Mouse (Mus musculus) liver, embryonic 15.5 days (tissue): ENCODE results near the gene Edn2. TPM values are rescaled to one million over a fixed set of nuclear protein-coding genes. Genes with fewer than 3 reads are reported as not detected.

Experiments
- ATAC-seq: fragments of 200-750 bp; cut with Nextera tagmentation; 2 replicates; pipeline ENCODE4 v1.8.0; 2017; ENCODE audit warnings: moderate number of reproducible peaks, mild to moderate bottlenecking, moderate library complexity; ENCODE audit not compliant: insufficient read depth
- H3K27ac ChIP-seq: fragments of 300-500 bp; sonication (generic); replicated peaks from 2 replicates; pipeline ENCODE4 v1.5.1; 2015; ENCODE audit warnings: mild to moderate bottlenecking, inconsistent platforms
- H3K27me3 ChIP-seq: fragments of 300-500 bp; sonication (generic); 2 replicates; pipeline ENCODE4 v1.6.1; 2015; ENCODE audit warnings: mild to moderate bottlenecking, inconsistent platforms
- H3K36me3 ChIP-seq: fragments of 300-500 bp; sonication (generic); replicated peaks from 2 replicates; pipeline ENCODE4 v1.6.1; 2015; ENCODE audit warnings: moderate library complexity, mild to moderate bottlenecking, inconsistent platforms
- H3K4me1 ChIP-seq: fragments of 300-500 bp; sonication (generic); replicated peaks from 2 replicates; pipeline ENCODE4 v1.6.1; 2015; ENCODE audit warnings: inconsistent platforms
- H3K4me2 ChIP-seq: fragments of 300-500 bp; sonication (generic); 2 replicates; pipeline ENCODE4 v1.6.1; 2015; ENCODE audit warnings: moderate library complexity, mild to moderate bottlenecking, inconsistent platforms
- H3K4me3 ChIP-seq: fragments of 300-500 bp; sonication (generic); replicated peaks from 2 replicates; pipeline ENCODE4 v1.5.1; 2015; ENCODE audit warnings: mild to moderate bottlenecking, inconsistent platforms
- H3K9ac ChIP-seq: fragments of 300-500 bp; sonication (generic); 2 replicates; pipeline ENCODE4 v1.6.1; 2015; ENCODE audit warnings: moderate library complexity, mild to moderate bottlenecking, inconsistent platforms
- H3K9me3 ChIP-seq: fragments of 300-500 bp; sonication (generic); replicated peaks from 2 replicates; pipeline ENCODE4 v1.6.1; 2016; ENCODE audit warnings: inconsistent platforms
- WGBS: fragments of 180-500 bp; shearing (Covaris S2); methylation state at CpG from one replicate; pipeline ENCODE4 v1.1.7; 2015; ENCODE audit warnings: mixed read lengths; ENCODE audit not compliant: insufficient replicate concordance; 5-methylcytosine and 5-hydroxymethylcytosine counted together
- polyA plus RNA-seq: library from polyadenylated mRNA; unstranded; fragments of >200 nt; fragmentation: Nextera tagmentation; extraction: Ambion mirVana; gene quantifications from 2 replicates; pipeline ENCODE4 v1.2.1, GENCODE M21; 2015

Gene Edn2
- polyA plus RNA-seq, 1 experiment from 2014 or later = not detected

- H3K4me2 ChIP-seq = no peak overlapping the region
- H3K27me3 ChIP-seq = peaks cover 9% of the 10 kb centered on the region
- no peaks in the 10 kb centered on the region for H3K9me3 ChIP-seq
- no peak for ATAC-seq
- no peak overlapping the region for H3K27ac ChIP-seq
- 48% methylated on average over 5 of the region's 5 CpGs for WGBS
- H3K4me3 ChIP-seq = no peak overlapping the region
- H3K4me1 ChIP-seq = no peaks in the 10 kb centered on the region
- no peak overlapping the region for H3K9ac ChIP-seq
- no peaks in the 10 kb centered on the region for H3K36me3 ChIP-seq
Observed at GRCm38 (mm10) chr4:120158714-120159310, 2.2 kb upstream of the Edn2 start.

GRCm38 (mm10) chr4:120162586-120162985 is 1.6 kb downstream of the Edn2 start:
- WGBS = 66% methylated on average over 8 of the region's 8 CpGs
- H3K4me2 ChIP-seq = no peak overlapping the region
- H3K9ac ChIP-seq = no peak overlapping the region
- H3K27ac ChIP-seq = no peak overlapping the region
- no peaks in the 10 kb centered on the region for H3K4me1 ChIP-seq
- no peak overlapping the region for H3K4me3 ChIP-seq
- no peaks in the 10 kb centered on the region for H3K9me3 ChIP-seq
- no peak for ATAC-seq
- H3K27me3 ChIP-seq = peaks cover 9% of the 10 kb centered on the region
- H3K36me3 ChIP-seq = no peaks in the 10 kb centered on the region

- H3K27ac ChIP-seq = no peak overlapping the region
- H3K9ac ChIP-seq = no peak overlapping the region
- no peaks in the 10 kb centered on the region for H3K9me3 ChIP-seq
- H3K36me3 ChIP-seq = no peaks in the 10 kb centered on the region
- no peak for ATAC-seq
- no peak overlapping the region for H3K4me2 ChIP-seq
- no peaks in the 10 kb centered on the region for H3K4me1 ChIP-seq
- WGBS = 60% methylated on average over 11 of the region's 11 CpGs
- H3K27me3 ChIP-seq = peaks cover 9% of the 10 kb centered on the region
- no peak overlapping the region for H3K4me3 ChIP-seq
Observed at GRCm38 (mm10) chr4:120163242-120163641, 2.2 kb downstream of the Edn2 start.

GRCm38 (mm10) chr4:120164316-120164715 is 3.3 kb downstream of the Edn2 start:
- peaks cover 9% of the 10 kb centered on the region for H3K27me3 ChIP-seq
- H3K36me3 ChIP-seq = no peaks in the 10 kb centered on the region
- 57% methylated on average over 5 of the region's 5 CpGs for WGBS
- no peaks in the 10 kb centered on the region for H3K4me1 ChIP-seq
- H3K27ac ChIP-seq = no peak overlapping the region
- H3K4me2 ChIP-seq = no peak overlapping the region
- H3K9ac ChIP-seq = no peak overlapping the region
- no peak overlapping the region for H3K4me3 ChIP-seq
- ATAC-seq = no peak
- H3K9me3 ChIP-seq = no peaks in the 10 kb centered on the region

GRCm38 (mm10) chr4:120167778-120168177 is 6.8 kb downstream of the Edn2 start:
- no peaks in the 10 kb centered on the region for H3K27me3 ChIP-seq
- H3K36me3 ChIP-seq = no peaks in the 10 kb centered on the region
- no peak overlapping the region for H3K4me2 ChIP-seq
- no peaks in the 10 kb centered on the region for H3K4me1 ChIP-seq
- 85% methylated on average over 6 of the region's 6 CpGs for WGBS
- ATAC-seq = no peak
- no peak overlapping the region for H3K27ac ChIP-seq
- no peak overlapping the region for H3K4me3 ChIP-seq
- no peaks in the 10 kb centered on the region for H3K9me3 ChIP-seq
- no peak overlapping the region for H3K9ac ChIP-seq

GRCm38 (mm10) chr4:120168346-120168745 is 7.3 kb downstream of the Edn2 start:
- no peak overlapping the region for H3K9ac ChIP-seq
- H3K4me2 ChIP-seq = no peak overlapping the region
- 57% methylated on average over 4 of the region's 4 CpGs for WGBS
- ATAC-seq = no peak
- no peak overlapping the region for H3K27ac ChIP-seq
- no peaks in the 10 kb centered on the region for H3K4me1 ChIP-seq
- no peaks in the 10 kb centered on the region for H3K9me3 ChIP-seq
- no peaks in the 10 kb centered on the region for H3K36me3 ChIP-seq
- no peak overlapping the region for H3K4me3 ChIP-seq
- H3K27me3 ChIP-seq = no peaks in the 10 kb centered on the region

- no peak overlapping the region for H3K4me3 ChIP-seq
- no peak overlapping the region for H3K4me2 ChIP-seq
- H3K4me1 ChIP-seq = no peaks in the 10 kb centered on the region
- H3K9ac ChIP-seq = no peak overlapping the region
- H3K27ac ChIP-seq = no peak overlapping the region
- ATAC-seq = no peak
- no peaks in the 10 kb centered on the region for H3K36me3 ChIP-seq
- WGBS = 34% methylated on average over 9 of the region's 9 CpGs
- no peaks in the 10 kb centered on the region for H3K27me3 ChIP-seq
- H3K9me3 ChIP-seq = no peaks in the 10 kb centered on the region
Observed at GRCm38 (mm10) chr4:120170387-120170936, 9.5 kb downstream of the Edn2 start.

- no peaks in the 10 kb centered on the region for H3K27me3 ChIP-seq
- H3K4me1 ChIP-seq = no peaks in the 10 kb centered on the region
- no peak for ATAC-seq
- H3K4me3 ChIP-seq = no peak overlapping the region
- H3K36me3 ChIP-seq = no peaks in the 10 kb centered on the region
- H3K4me2 ChIP-seq = no peak overlapping the region
- no peak overlapping the region for H3K27ac ChIP-seq
- H3K9ac ChIP-seq = no peak overlapping the region
- WGBS = 35% methylated on average over 7 of the region's 7 CpGs
- no peaks in the 10 kb centered on the region for H3K9me3 ChIP-seq
Observed at GRCm38 (mm10) chr4:120172050-120172684, 11.2 kb downstream of the Edn2 start.

- H3K36me3 ChIP-seq = no peaks in the 10 kb centered on the region
- H3K9me3 ChIP-seq = no peaks in the 10 kb centered on the region
- H3K27ac ChIP-seq = no peak overlapping the region
- no peak overlapping the region for H3K4me2 ChIP-seq
- H3K4me3 ChIP-seq = no peak overlapping the region
- ATAC-seq = no peak
- H3K4me1 ChIP-seq = no peaks in the 10 kb centered on the region
- H3K9ac ChIP-seq = no peak overlapping the region
- H3K27me3 ChIP-seq = no peaks in the 10 kb centered on the region
- WGBS = 64% methylated on average over 4 of the region's 4 CpGs
Observed at GRCm38 (mm10) chr4:120179123-120179522, 18.1 kb downstream of the Edn2 start.

GRCm38 (mm10) chr4:120180535-120180934 is 19.5 kb downstream of the Edn2 start:
- no peaks in the 10 kb centered on the region for H3K9me3 ChIP-seq
- H3K4me3 ChIP-seq = no peak overlapping the region
- H3K27ac ChIP-seq = no peak overlapping the region
- H3K9ac ChIP-seq = no peak overlapping the region
- ATAC-seq = no peak
- H3K4me1 ChIP-seq = no peaks in the 10 kb centered on the region
- H3K4me2 ChIP-seq = no peak overlapping the region
- H3K36me3 ChIP-seq = no peaks in the 10 kb centered on the region
- no peaks in the 10 kb centered on the region for H3K27me3 ChIP-seq

- H3K27ac ChIP-seq = no peak overlapping the region
- no peaks in the 10 kb centered on the region for H3K27me3 ChIP-seq
- no peak overlapping the region for H3K4me3 ChIP-seq
- no peak for ATAC-seq
- no peak overlapping the region for H3K4me2 ChIP-seq
- H3K36me3 ChIP-seq = no peaks in the 10 kb centered on the region
- 11% methylated on average over 5 of the region's 5 CpGs for WGBS
- H3K9ac ChIP-seq = no peak overlapping the region
- no peaks in the 10 kb centered on the region for H3K4me1 ChIP-seq
- no peaks in the 10 kb centered on the region for H3K9me3 ChIP-seq
Observed at GRCm38 (mm10) chr4:120184374-120184991, 23.5 kb downstream of the Edn2 start.
